Comparison of ENCODE assay signal across 22 mouse cellular contexts in genomic region chr3:141473205-141473604, GRCm38 (mm10). TPM values are rescaled to one million over a fixed set of nuclear protein-coding genes. Genes with fewer than 3 reads are reported as not detected.
A peak's percentile ranks its signal among the peaks of the same experiment; 100 is the strongest.
DNase-seq lines count a peak whose midpoint lies in the region; ATAC-seq and TF ChIP-seq lines count a peak whose summit lies in the region.
"Had no signal": no experiment of that assay in that cellular context is flagged by ENCODE, and none has a peak within 500 bp of the region (broad histone marks: within the 10 kb centered on the region; RNA-seq: fewer than 3 reads in every experiment).

No protein-coding gene starts in this region.

- no peak overlapping the region for H3K9ac ChIP-seq in embryonic facial prominence, embryonic 14.5 days (ENCODE audit: low read depth, low read length)
- no peak overlapping the region for H3K9ac ChIP-seq in kidney, postnatal 0 days (ENCODE audit: low read depth, low read length)
- no peak overlapping the region for H3K9ac ChIP-seq in lung, postnatal 0 days (replicated peaks; ENCODE audit: low read depth)
- H3K9ac ChIP-seq in stomach, postnatal 0 days (ENCODE audit: low read length), result no peak overlapping the region
- H3K9ac ChIP-seq: heart, embryonic 15.5 days; hindbrain, embryonic 13.5 days had no signal

- 67% methylated on average over 5 of the region's 5 CpGs for WGBS in embryonic facial prominence, embryonic 14.5 days
- 73% methylated on average over 5 of the region's 5 CpGs for whole genome bisulfite sequencing in embryonic facial prominence, embryonic 10.5 days
- 78% methylated on average over 5 of the region's 5 CpGs for WGBS in kidney, postnatal 0 days
- 48% methylated on average over 5 of the region's 5 CpGs for WGBS in lung, postnatal 0 days
- 76% methylated on average over 5 of the region's 5 CpGs for WGBS in stomach, postnatal 0 days

- DNase-seq in embryonic facial prominence, embryonic 14.5 days (ENCODE audit: low spot score), result peak; percentile 45
- DNase-seq in embryonic facial prominence, embryonic 10.5 days (ENCODE audit: low spot score), result no peak
- DNase-seq in kidney, postnatal 0 days (ENCODE audit: low spot score), result no peak
- no peak for DNase-seq in kidney, adult 9 months
- DNase-seq in lung, postnatal 0 days (ENCODE audit: low spot score), result no peak
- DNase-seq in lung, postnatal 10 days, result no peak
- DNase-seq in stomach, postnatal 0 days (ENCODE audit: low spot score), result no peak
- DNase-seq: adrenal gland, adult 2 months; adrenal gland, postnatal 25 days; B cell, adult 2 months; cerebellum, adult 2 months; cerebellum, postnatal 10 days; gastrocnemius, postnatal 14 days; heart, adult 2 months; heart, postnatal 14 days had no signal

- no peaks in the 10 kb centered on the region for H3K9me3 ChIP-seq in embryonic facial prominence, embryonic 14.5 days (ENCODE audit: control insufficient read depth, low read length)
- H3K9me3 ChIP-seq in embryonic facial prominence, embryonic 10.5 days, result no peaks in the 10 kb centered on the region
- no peaks in the 10 kb centered on the region for H3K9me3 ChIP-seq in kidney, postnatal 0 days (replicated peaks; ENCODE audit: low read length)
- no peaks in the 10 kb centered on the region for H3K9me3 ChIP-seq in lung, postnatal 0 days (ENCODE audit: low read length)
- H3K9me3 ChIP-seq in stomach, postnatal 0 days (ENCODE audit: control insufficient read depth, low read length), result no peaks in the 10 kb centered on the region
- H3K9me3 ChIP-seq: heart, embryonic 15.5 days; hindbrain, embryonic 13.5 days had no signal

- H3K27ac ChIP-seq in embryonic facial prominence, embryonic 14.5 days (replicated peaks; ENCODE audit: low read depth, low read length), result no peak overlapping the region
- no peak overlapping the region for H3K27ac ChIP-seq in embryonic facial prominence, embryonic 10.5 days (replicated peaks)
- no peak overlapping the region for H3K27ac ChIP-seq in kidney, postnatal 0 days
- H3K27ac ChIP-seq in lung, postnatal 0 days (ENCODE audit: low read length), result no peak overlapping the region
- no peak overlapping the region for H3K27ac ChIP-seq in stomach, postnatal 0 days (replicated peaks)
- H3K27ac ChIP-seq: heart, adult 2 months; heart, embryonic 15.5 days; hindbrain, embryonic 13.5 days had no signal

- H3K27me3 ChIP-seq in embryonic facial prominence, embryonic 14.5 days (replicated peaks; ENCODE audit: control insufficient read depth, insufficient read depth, low read length), result no peaks in the 10 kb centered on the region
- peaks cover 3% of the 10 kb centered on the region; the same call in 1 of the 2 replicates for H3K27me3 ChIP-seq in embryonic facial prominence, embryonic 10.5 days (replicated peaks; ENCODE audit: low read depth, poor library complexity, severe bottlenecking)
- no peaks in the 10 kb centered on the region for H3K27me3 ChIP-seq in kidney, postnatal 0 days (ENCODE audit: insufficient read depth, low read length)
- no peaks in the 10 kb centered on the region for H3K27me3 ChIP-seq in lung, postnatal 0 days (replicated peaks; ENCODE audit: insufficient read depth, low read length)
- no peaks in the 10 kb centered on the region for H3K27me3 ChIP-seq in stomach, postnatal 0 days (ENCODE audit: control insufficient read depth, insufficient read depth, low read length)
- H3K27me3 ChIP-seq: heart, embryonic 15.5 days; hindbrain, embryonic 13.5 days; Patski had no signal

- H3K4me1 ChIP-seq in embryonic facial prominence, embryonic 14.5 days (ENCODE audit: control insufficient read depth, insufficient read depth, low read length), result peaks cover 12% of the 10 kb centered on the region
- H3K4me1 ChIP-seq in embryonic facial prominence, embryonic 10.5 days, result peaks cover 26% of the 10 kb centered on the region
- peaks cover 5% of the 10 kb centered on the region; the same call in 1 of the 2 replicates for H3K4me1 ChIP-seq in kidney, postnatal 0 days (replicated peaks; ENCODE audit: insufficient read depth, low read length)
- H3K4me1 ChIP-seq in lung, postnatal 0 days (ENCODE audit: insufficient read depth, low read depth, low read length), result no peaks in the 10 kb centered on the region
- H3K4me1 ChIP-seq in stomach, postnatal 0 days (replicated peaks; ENCODE audit: control insufficient read depth, insufficient read depth), result no peaks in the 10 kb centered on the region
- H3K4me1 ChIP-seq: heart, embryonic 15.5 days had no signal

- TF ChIP-seq EP300 in lung, postnatal 0 days (IDR thresholded peaks at IDR 0.05), result no peak
- TF ChIP-seq EP300 in stomach, postnatal 0 days (optimal IDR thresholded peaks at IDR 0.05), result no peak

- H3K36me3 ChIP-seq in embryonic facial prominence, embryonic 14.5 days (ENCODE audit: control insufficient read depth, insufficient read depth, low read length), result no peaks in the 10 kb centered on the region
- H3K36me3 ChIP-seq in embryonic facial prominence, embryonic 10.5 days (replicated peaks), result no peaks in the 10 kb centered on the region
- no peaks in the 10 kb centered on the region for H3K36me3 ChIP-seq in kidney, postnatal 0 days (ENCODE audit: insufficient read depth, low read length)
- H3K36me3 ChIP-seq in lung, postnatal 0 days (ENCODE audit: insufficient read depth, low read length), result no peaks in the 10 kb centered on the region
- no peaks in the 10 kb centered on the region for H3K36me3 ChIP-seq in stomach, postnatal 0 days (ENCODE audit: control insufficient read depth, insufficient read depth, low read length)
- H3K36me3 ChIP-seq: heart, embryonic 15.5 days; hindbrain, embryonic 13.5 days had no signal

- no peak for ATAC-seq in embryonic facial prominence, embryonic 14.5 days (ENCODE audit: low read depth)
- no peak for ATAC-seq in kidney, postnatal 0 days (replicated peaks; ENCODE audit: low FRiP score, low read depth)
- ATAC-seq in lung, postnatal 0 days, result no peak
- ATAC-seq in stomach, postnatal 0 days (ENCODE audit: low FRiP score, low TSS enrichment), result no peak
- ATAC-seq: activated CD4-positive, CD25-positive, alpha-beta regulatory T cell, adult 4 months; CD4-positive, CD25-positive, alpha-beta regulatory T cell, adult 4 months; forebrain, embryonic 16.5 days; Patski had no signal

- no peak overlapping the region for H3K4me2 ChIP-seq in embryonic facial prominence, embryonic 14.5 days (ENCODE audit: low read depth, low read length)
- no peak overlapping the region for H3K4me2 ChIP-seq in kidney, postnatal 0 days (ENCODE audit: low read length)
- no peak overlapping the region for H3K4me2 ChIP-seq in lung, postnatal 0 days (replicated peaks; ENCODE audit: low read depth, low read length)
- H3K4me2 ChIP-seq in stomach, postnatal 0 days (replicated peaks; ENCODE audit: low read depth), result no peak overlapping the region
- H3K4me2 ChIP-seq: heart, embryonic 11.5 days; heart, embryonic 15.5 days; hindbrain, embryonic 13.5 days had no signal

- no peak overlapping the region for H3K4me3 ChIP-seq in embryonic facial prominence, embryonic 14.5 days (ENCODE audit: low read depth, low read length)
- no peak overlapping the region for H3K4me3 ChIP-seq in embryonic facial prominence, embryonic 10.5 days
- H3K4me3 ChIP-seq in kidney, postnatal 0 days (replicated peaks; ENCODE audit: low read depth, low read length), result no peak overlapping the region
- no peak overlapping the region for H3K4me3 ChIP-seq in lung, postnatal 0 days (ENCODE audit: low read depth, low read length)
- H3K4me3 ChIP-seq in stomach, postnatal 0 days (ENCODE audit: low read depth, low read length), result no peak overlapping the region
- H3K4me3 ChIP-seq: heart, adult 2 months; heart, embryonic 15.5 days; hindbrain, embryonic 13.5 days had no signal

- peak; percentile 50 for TF ChIP-seq CTCF in kidney, postnatal 0 days (IDR thresholded peaks at IDR 0.05; ENCODE audit: low read depth)
- peak; percentile 46 for TF ChIP-seq CTCF in lung, postnatal 0 days (IDR thresholded peaks at IDR 0.05)
- 0 out of 2 replicates have a peak, but pooled peaks have one; percentile 5 for TF ChIP-seq CTCF in stomach, postnatal 0 days (IDR thresholded peaks at IDR 0.05; ENCODE audit: low read depth)

RNA-seq across cellular contexts. Expression of gene Unc5c, which starts 8.2 kb away (rescaled TPM):
- 7.5 and 9.7 TPM in 2 replicates for polyA plus RNA-seq in embryonic facial prominence, embryonic 14.5 days (2014; fragmentation: Nextera tagmentation; extraction: Ambion mirVana)
- polyA plus RNA-seq in embryonic facial prominence, embryonic 10.5 days (2016; fragmentation: Nextera tagmentation; extraction: Ambion mirVana), result 10.3 and 11.9 TPM in 2 replicates
- 13.6 and 15.6 TPM in 2 replicates for polyA plus RNA-seq in kidney, postnatal 0 days (2015; fragmentation: Nextera tagmentation; extraction: Ambion mirVana)
- polyA plus RNA-seq in lung, postnatal 0 days (2015; fragmentation: Nextera tagmentation; extraction: Ambion mirVana), result 6.5 and 7.0 TPM in 2 replicates
- polyA plus RNA-seq in stomach, postnatal 0 days (2015; fragmentation: Nextera tagmentation; extraction: Ambion mirVana), result 1.2 and 2.0 TPM in 2 replicates
- polyA plus RNA-seq: activated CD4-positive, CD25-positive, alpha-beta regulatory T cell, adult 4 months had no signal
